Mouse (Mus musculus): ENCODE results near the gene Dpp6. TPM values are rescaled to one million over a fixed set of nuclear protein-coding genes. Genes with fewer than 3 reads are reported as not detected.

Dpp6 gene
- total RNA-seq, 1 experiment from 2014 or later: 5.2 TPM

DNA sequence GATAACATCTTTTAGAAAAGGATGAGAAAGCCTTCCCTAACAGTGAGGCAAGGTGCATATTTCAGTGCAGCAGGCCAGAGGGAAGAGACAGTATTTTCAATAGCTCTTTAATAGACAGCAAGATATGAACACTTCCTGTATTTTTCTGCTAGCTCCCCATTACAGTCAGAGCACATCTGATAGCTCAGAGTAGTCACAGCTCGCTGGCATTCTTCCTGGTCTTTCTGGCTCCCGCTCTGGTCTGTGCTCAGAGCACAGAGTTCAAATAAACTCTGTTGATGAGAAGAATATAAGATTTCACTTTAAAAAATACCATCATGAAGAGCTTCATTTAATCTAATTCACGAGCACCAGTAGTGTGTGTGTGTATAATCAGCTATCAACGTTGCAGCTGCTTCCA is 249.8 kb downstream of the Dpp6 start:
- no peak for DNase-seq

DNA sequence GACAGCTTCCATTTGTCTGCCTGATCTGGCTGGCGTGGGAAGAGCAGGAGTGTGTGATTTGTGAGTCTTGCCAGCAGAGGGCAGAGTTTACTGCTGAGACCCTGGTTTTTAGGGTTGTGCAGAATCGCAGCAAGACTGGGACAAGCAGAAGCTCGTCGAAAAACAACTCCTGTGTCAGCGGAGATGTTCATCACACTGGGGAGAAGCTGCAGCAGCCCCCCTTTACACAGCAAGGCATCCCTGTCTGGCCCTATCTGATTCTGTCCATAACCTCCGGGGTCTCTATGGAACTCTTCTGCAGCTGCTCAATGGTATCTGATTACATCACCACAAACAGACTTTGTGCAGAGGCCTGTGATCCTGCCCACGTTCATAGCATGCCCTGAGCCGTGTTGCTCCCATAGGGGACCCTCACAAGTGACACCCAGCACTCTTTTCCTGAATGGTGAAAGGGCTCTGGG is 258.2 kb downstream of the Dpp6 start:
- peak; percentile 62 for DNase-seq

DNA sequence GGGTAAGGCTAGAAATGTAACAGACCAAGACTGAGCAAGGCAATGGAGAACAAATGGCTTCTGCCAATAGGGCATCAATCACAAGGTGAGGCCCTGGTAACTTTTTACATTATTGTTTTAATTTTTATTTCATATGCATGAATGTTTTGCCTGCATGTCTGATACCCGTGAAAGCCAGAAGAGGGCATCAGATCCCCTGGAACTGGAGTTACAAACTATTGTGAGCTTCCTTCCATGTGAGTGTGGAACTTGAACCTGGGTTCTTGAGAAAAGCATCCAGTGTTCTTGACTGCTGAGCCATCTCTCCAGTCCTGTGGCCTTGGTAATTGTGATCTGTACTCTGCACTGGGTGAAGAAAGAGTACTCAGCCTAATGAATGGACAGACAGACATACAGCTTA is 259.0 kb downstream of the Dpp6 start:
- peak; percentile 6 for DNase-seq

DNA sequence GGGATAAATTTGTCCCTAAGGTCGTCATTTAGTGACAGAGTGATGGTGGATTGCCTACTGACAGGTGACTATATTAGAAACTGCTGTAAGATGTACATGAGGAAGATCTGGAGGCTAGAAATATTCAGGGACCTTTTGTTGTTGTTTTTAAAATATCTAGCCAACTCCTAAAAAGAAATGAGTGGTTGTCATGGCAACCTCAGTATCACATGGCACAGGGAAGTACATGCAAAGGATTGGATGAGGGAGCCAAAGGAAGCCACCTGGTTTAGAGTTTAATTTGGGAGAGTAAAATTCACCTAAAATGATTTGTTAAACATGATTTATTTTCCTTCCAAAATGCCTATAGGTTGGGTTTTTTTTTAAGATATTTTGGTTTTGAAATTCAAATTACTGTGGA is 260.8 kb downstream of the Dpp6 start:
- no peak for DNase-seq

DNA sequence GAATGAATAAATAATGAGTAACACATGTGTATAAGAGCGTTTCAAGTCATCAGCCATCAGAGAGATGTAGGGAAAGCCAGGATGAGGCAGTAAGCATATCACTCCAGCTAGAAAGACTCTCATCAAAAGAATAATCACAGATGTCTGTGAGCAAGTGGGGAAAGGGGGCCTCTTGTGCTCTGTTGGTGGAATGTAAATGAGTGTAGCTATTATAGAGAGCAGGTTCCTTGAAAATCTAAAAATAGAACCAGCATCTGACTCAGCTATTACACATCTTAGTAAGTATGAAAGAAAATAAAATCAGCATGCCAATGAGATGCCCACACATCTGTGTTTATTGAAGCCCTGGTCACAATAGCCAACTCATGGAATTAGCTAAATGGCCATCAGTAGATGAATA is 264.3 kb downstream of the Dpp6 start:
- DNase-seq: no peak

DNA sequence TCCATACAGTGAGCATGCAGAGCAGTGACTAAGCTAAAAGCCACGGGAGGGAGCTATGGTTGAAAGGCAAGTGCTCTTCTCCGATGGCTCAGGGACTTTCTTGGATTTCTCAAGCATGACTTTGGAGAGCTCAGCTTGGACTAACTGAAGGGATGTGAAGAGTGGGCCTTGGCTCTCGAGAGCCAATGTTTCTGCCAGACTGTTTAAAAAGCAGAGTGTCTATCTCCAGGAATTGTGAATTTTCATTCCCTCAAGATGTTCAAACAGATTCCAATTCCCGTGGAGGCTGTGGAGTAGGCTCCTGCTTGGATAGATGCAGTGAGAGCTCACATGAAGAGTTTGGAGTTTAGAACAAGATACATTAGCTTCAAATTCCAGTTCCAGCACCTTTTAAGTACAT is 266.8 kb downstream of the Dpp6 start:
- DNase-seq: no peak

DNA sequence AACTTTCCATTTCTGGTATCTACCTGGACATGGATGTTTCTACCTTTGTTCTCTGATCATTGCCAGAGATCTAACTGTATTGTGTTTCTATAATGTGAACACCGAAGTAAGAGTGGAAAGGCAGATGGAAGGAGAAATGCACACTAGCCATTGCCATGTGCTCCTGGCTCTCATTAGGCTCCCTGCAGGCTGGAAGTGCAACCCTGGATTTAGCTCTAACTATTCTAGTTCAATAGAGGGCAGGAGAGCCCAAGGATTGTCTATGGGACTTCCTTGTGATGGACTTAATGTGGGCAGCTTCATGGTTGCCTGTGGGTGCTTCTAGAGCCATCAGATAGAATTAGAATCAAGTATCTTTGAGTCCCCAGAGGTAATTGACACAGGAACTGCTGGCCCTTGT is 291.2 kb downstream of the Dpp6 start:
- no peak for DNase-seq

DNA sequence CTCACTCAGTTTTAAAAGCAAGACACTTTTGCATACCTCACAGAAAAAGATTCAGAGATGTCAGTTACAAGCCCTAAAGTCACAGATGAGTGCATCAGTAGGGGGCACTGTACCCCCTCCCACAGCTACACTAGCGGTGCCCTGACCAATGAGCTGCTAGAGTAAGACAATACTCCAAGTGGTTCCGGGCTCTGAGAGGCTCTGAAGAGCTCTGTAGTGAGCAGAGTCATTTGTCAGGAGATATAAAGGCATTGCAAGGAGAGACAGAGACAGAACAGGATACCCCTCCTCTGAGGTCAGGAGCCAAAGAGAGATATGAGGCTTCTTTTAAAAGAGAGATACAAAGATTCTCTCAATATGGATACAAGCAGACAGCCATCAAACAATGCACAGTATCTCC is 305.5 kb downstream of the Dpp6 start:
- no peak for DNase-seq

DNA sequence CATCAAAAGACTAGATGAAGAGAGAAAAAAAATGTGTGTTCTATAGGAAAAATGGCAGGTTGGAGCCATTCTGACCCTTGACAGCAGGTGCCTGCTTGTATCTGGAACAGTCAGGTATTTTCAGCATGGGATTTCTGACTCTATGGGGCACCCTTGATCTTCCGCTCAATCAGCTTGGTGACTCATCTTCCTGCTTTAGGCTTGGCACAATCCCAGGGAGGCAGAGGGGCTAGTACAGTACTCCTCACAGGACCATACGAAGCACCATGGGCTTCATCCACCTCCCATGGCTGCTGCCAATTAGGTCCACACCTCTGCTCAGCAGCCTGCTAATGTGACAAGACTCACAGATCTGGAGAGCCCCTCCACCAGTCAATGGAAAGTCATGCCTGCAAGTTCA is 305.9 kb downstream of the Dpp6 start:
- peak; percentile 14 for DNase-seq

DNA sequence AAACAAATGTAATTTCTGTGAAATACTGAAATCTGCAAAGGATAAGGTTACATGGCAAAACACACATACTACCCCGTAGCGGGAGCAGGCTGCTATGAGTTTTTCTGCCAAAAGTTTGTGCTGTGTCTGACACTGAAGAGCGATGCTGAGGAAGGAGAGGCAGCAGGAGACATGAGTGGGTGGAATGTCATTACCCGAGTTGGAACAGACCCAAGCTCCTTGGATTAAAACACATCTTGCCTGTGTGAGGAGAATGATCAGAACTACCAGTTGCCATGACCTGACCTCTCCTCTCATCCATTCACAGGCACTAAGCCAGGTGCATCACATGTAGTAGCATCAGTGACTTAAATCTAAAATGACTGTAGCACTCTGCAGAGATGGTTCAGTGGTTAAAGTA is 309.0 kb downstream of the Dpp6 start:
- DNase-seq: no peak

DNA sequence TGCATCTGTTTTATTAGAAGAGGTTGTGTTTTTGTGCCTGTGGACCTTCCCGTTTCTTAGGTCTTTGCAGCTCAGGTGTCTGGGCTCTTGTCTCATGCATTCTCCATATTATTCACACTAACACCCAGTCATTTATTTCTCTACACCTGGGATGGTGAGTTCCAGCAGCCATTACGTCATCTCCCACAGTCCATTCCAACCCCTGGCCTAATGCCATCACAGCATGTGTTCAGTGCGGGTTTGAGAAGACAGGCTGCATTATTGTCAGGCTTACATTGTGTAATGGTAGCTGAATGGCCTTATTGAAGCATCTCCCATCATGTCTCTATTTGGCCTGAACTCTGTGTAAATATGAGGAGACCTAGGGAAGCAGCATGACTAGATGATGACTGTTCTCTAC is 316.2 kb downstream of the Dpp6 start:
- DNase-seq: no peak

DNA sequence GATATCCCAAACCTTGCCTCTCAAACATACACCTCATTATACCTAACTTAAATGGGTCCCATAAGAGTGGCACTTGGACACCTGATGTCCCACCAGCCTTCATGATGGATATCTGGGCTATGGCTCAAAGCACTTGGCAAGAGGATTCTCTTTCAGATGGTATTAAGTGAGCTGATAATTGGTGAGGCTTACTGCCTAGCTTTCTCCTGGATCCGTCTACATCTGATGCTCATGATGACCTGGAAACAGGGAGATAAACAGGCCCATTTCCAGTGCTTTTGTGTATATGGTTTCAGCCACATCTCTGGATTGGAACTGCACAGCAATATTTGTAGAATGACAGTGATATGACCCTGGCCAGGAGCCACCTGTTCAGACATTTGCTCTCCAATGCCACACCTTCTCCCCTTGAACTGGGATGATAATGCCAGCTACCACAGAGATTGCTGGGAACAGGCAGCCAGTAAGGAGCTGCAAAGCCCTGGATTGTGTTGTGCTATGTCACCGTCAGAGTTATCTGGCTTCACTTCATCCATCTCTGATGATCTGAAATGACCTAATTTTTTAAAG is 317.5 kb downstream of the Dpp6 start:
- no peak for DNase-seq

DNA sequence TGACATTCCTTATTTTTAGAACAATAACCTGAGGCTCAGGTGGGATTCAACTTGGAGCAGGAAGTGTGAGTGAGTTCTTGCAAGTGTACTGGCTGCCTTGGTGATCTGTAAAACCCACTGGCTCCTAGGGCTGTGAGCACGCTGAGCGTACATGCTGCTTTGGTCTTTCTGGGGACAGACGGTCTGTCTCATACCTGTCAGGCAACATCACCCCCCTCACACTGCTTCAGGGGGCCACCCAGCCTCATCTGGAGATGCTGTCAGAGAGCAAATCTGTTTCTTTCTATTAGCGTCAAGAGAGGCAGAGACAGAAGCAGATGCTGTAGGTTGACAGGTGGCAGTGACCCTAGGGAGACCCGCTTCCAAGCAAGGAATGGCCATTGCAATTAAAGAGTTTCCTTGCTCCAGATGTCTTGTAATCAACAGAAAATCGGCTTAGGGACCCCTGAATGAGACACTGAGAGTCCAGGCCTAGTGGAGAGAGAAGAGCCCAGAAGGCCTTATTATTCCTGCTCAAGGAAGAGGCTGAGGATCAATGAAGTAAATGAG is 330.5 kb downstream of the Dpp6 start:
- no peak for DNase-seq

DNA sequence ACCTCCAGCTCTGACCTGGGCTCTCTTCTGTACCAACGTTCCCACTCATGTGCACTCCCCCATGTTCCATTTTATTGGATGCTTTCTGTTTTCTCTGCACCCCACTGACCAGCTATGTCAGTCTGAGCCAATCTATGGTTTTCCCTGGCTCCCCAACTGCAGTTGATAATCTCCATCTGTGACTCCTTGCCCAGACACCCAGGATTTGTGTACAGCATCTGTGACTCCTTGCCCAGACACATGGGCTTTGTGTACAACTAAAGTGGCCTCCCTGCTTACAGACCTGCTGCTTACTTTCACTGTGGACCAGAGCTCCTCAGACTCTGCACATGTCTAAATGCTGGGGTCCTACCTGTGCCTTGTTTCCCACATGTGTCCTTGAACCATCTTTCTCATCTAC is 334.0 kb downstream of the Dpp6 start:
- no peak for DNase-seq

DNA sequence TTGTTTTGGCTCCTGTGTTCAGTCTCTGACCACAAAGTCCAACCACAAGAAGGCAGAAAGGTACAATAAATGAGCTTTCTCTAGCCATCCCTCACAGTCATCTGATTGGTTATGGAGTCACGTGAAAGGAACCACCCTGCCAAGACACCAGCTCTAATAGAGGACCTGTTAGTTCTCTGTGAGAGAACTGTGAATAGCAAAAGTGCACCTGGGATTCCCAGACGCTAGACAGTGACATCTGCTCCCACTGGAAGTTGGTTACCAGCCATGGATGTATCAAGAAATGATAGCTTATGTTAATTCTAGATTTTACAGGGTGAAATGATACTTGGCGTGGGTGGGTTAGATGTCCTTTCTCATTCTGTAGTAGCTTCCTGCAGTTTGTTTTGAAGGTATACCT is 338.7 kb downstream of the Dpp6 start:
- DNase-seq: no peak

DNA sequence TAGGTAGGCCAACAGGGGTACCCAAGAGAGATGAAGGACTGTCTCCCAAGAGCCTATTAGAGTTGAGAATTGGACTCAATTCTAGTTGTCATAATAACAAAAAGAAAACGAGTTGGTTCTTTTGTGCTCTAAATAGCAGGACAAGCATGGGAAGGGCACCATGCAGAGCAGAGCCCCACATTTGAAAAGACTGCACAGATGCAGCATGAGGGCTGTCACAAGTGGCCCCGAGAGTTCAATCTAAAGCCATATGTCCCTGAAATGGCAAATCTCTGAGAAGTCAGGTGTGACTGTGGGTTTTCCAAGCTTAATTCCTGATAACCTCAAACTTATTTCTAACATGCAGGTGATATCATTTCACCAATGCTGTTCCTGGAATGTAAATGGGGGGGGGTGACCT is 339.4 kb downstream of the Dpp6 start:
- DNase-seq: no peak

DNA sequence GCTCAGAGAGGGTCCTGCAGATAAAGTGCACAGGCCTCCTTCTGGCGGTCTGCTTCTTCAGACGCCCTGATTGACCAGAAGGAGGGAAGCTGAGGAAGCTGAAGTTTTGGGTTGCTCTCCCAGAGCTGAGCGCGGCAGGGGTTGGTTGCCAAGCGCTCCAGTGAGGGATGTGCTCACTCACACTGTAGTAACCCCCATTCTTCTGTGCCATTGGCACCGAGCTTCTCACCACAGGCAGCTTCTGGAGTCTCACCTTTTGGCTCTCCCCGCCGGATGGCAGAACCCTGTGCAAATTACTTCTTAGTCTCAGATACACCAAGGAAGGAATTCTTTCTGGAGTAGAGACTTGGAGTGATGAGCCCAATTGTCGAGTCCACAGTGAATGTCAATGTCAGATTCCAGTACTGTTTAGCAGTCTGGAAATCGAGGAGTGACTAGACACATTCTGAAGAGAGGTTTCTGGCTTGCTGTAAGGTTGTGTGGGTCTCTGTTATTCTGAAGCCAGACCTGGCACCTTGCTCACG is 344.2 kb downstream of the Dpp6 start:
- no peak for DNase-seq

DNA sequence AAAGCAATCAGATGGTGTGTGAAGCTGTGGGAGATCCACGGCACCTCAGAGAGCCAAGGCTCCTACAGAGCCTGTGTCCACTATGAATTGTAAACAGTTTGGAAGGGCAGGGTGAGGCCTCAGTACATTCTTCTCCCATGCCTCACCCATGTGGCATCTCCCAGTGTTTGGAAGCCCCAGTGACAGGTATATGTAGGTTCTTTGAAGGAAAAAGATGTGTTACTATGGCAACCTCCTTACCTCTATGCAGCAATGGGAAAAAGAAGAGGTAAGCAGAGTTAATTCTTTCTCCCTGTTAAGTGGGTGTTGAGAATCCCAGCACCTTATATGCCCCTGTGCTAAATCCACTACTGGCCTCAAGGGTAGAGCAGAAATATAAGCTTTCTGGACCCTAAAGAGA is 351.5 kb downstream of the Dpp6 start:
- no peak for DNase-seq

DNA sequence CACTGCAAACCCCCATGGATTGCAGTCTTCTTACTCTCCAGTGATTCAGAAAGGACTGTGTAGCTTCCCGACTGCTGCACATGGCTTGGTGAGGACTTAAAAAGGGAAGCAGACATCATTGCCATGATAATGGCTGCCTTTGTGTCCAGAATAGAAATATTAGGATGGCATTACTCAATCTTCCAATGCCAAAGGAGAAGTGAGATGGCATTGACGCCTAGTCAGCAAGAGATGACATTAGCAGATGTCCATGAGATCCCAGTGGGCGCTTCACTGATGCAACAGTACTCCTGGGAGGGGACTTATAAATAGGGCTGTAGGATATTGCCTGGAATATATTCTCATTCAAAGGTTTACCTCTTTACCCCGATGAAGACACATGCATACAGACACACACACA is 368.0 kb downstream of the Dpp6 start:
- no peak for DNase-seq

DNA sequence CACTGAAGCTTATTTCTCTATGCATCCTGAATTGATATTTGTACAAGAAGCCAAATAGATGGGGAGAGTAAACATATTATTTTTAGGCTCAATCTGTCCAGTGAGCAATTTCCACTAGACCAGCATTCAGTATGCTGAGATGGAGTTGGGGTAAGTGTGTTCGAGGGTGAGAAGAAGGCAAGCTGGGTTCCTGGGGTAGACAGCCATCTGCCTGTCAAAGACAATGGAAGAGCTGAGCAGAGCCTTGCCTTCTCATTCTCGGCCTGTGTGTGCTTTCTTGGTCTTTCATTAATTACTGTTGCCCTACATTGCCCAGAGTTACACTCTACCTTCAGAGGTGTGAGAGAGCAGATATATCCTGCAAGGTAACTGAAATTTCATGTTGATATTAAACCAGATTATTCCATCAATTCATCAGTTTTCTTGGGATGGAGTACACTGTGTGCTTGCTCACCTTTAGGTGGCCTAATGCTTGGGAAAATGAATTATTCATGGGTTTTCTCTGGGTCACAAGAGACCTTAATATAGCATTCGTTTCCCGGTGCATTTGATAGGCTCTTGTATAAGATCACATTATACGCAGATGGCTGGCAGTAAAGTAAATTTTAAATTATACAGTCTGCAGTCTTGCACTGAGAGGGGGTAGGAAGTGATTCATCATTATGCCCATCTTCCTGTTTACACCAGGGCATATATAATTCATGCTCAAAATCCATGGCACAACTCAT is 374.4 kb downstream of the Dpp6 start:
- no peak for DNase-seq

DNA sequence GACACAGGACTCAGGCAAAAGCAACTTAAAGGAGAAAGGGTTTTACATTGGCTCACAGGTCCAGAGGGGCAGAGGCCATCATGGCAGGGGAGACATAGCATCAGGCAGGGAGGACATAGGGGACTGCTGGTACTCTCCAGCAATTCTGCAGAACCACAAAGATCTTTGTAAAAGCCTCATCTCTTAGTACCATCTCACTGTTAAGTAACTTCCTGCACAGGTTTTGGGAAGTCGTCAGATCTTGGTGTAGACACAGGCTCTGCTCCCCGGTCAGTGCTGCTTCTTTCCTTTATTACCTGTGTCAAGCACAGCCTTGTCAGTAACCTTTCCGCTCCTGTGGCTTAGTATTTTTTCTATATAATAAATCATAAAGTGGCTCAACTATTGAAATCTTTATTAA is 377.2 kb downstream of the Dpp6 start:
- no peak for DNase-seq

DNA sequence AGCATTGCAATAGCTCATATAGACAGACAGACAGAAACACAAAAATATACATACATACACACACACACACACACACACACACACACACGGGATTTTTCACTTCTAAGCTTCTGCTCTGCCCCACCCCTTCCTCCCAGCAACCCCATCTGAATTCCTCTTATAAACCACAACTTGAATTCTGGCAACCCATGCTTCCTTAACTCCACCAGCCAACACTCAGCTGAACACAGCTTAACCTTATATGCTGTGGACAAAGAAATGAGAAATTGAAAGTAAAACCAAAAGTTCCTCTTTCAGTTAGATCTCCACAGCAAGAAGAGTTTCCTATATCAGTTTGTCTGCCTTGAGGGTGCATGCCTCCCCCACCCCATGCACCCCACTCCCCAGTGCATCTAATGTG is 378.0 kb downstream of the Dpp6 start:
- DNase-seq: no peak

DNA sequence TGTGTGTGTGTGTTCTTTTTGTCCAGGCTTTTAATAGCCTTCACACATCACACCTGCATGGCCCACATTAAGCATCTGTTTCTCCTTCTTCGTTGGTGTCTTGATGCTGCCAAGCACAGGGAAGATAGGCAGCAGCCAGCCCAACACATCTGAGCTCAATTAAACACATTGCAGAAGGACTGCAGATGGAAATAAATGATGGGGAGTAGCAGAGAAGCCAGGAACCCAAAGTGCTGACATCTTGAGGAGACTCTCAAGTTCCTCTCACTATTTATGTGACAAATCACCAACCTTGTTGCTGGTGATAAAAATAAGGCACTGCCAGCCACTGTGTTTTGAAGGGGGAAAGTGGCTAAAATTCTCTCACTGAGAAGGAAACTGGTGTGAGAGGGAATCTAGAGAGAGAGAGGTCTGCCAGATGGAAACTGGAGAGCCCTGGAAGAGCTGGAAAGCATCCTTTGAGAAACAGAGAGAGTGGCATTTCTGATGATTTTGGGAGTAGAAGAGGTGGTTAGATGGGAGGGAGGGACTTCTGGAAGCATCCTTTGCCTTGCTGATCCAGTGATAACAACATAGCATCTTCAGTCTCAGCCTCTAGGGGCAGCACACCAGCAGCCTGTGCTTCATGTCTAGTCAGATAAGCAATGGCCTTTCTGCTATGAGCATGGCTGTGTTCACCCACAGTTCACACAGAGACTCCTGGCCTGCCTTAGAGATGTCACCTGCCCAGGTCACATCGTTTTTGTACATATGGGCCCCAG is 383.8 kb downstream of the Dpp6 start:
- no peak for DNase-seq
